Comparison of ENCODE assay signal across 9 mouse cellular contexts in genomic region chr14:62464966-62465365, GRCm38 (mm10). TPM values are rescaled to one million over a fixed set of nuclear protein-coding genes. Genes with fewer than 3 reads are reported as not detected.
A peak's percentile ranks its signal among the peaks of the same experiment; 100 is the strongest.
DNase-seq lines count a peak whose midpoint lies in the region; ATAC-seq and TF ChIP-seq lines count a peak whose summit lies in the region.
"Had no signal": no experiment of that assay in that cellular context is flagged by ENCODE, and none has a peak within 500 bp of the region (broad histone marks: within the 10 kb centered on the region; RNA-seq: fewer than 3 reads in every experiment).

No protein-coding gene starts in this region.

- no peak for TF ChIP-seq CTCF in midbrain, postnatal 0 days (IDR thresholded peaks at IDR 0.05)
- TF ChIP-seq CTCF in heart, postnatal 0 days (IDR thresholded peaks at IDR 0.05; ENCODE audit: low read depth) = no peak

- peaks cover 16% of the 10 kb centered on the region; the same call in 1 of the 2 replicates for H3K27me3 ChIP-seq in midbrain, embryonic 12.5 days
- H3K27me3 ChIP-seq in midbrain, postnatal 0 days (ENCODE audit: insufficient read depth, low read length) = no peaks in the 10 kb centered on the region
- no peaks in the 10 kb centered on the region for H3K27me3 ChIP-seq in heart, postnatal 0 days (ENCODE audit: control insufficient read depth, insufficient read depth, low read length)

- no peak overlapping the region for H3K4me3 ChIP-seq in midbrain, embryonic 12.5 days
- H3K4me3 ChIP-seq in midbrain, postnatal 0 days (ENCODE audit: low read depth, low read length) = no peak overlapping the region
- H3K4me3 ChIP-seq in heart, postnatal 0 days (ENCODE audit: low read depth, low read length) = no peak overlapping the region

- no peak for ATAC-seq in midbrain, embryonic 12.5 days (ENCODE audit: low FRiP score, low read depth)
- ATAC-seq in midbrain, postnatal 0 days (ENCODE audit: low FRiP score) = no peak
- no peak for ATAC-seq in heart, postnatal 0 days (ENCODE audit: insufficient read depth, low read depth)
- ATAC-seq in frontal cortex, adult (ENCODE audit: low TSS enrichment) = no peak

- H3K27ac ChIP-seq in midbrain, embryonic 12.5 days (replicated peaks) = no peak overlapping the region
- no peak overlapping the region for H3K27ac ChIP-seq in midbrain, postnatal 0 days (ENCODE audit: low read depth, low read length)
- no peak overlapping the region for H3K27ac ChIP-seq in heart, postnatal 0 days (ENCODE audit: low read depth)

- H3K9me3 ChIP-seq in midbrain, embryonic 12.5 days = no peaks in the 10 kb centered on the region
- H3K9me3 ChIP-seq in midbrain, postnatal 0 days (ENCODE audit: low read length) = no peaks in the 10 kb centered on the region
- H3K9me3 ChIP-seq in heart, postnatal 0 days (replicated peaks; ENCODE audit: control insufficient read depth, low read length) = no peaks in the 10 kb centered on the region

- WGBS in midbrain, embryonic 12.5 days = 19% methylated on average over 9 of the region's 9 CpGs
- WGBS in midbrain, postnatal 0 days = 24% methylated on average over 9 of the region's 9 CpGs
- 25% methylated on average over 9 of the region's 9 CpGs for WGBS in heart, postnatal 0 days

- no peak for DNase-seq in midbrain, postnatal 0 days (ENCODE audit: low spot score)
- peak; percentile 34 for DNase-seq in embryo, embryonic 11 days
- no peak for DNase-seq in heart, postnatal 0 days (ENCODE audit: low spot score)
- peak; percentile 71 to 84 for DNase-seq in kidney, postnatal 4 days
- DNase-seq in urinary bladder, postnatal 4 days (ENCODE audit: low spot score in 2 of 2) = no peak
- no peak for DNase-seq in c-Kit-positive CD71-positive TER-119-positive erythroid progenitor cells, embryonic 14.5 days (ENCODE audit: low spot score)

- H3K4me2 ChIP-seq in midbrain, embryonic 12.5 days (replicated peaks) = peak overlapping the region; percentile 17
- no peak overlapping the region for H3K4me2 ChIP-seq in midbrain, postnatal 0 days (ENCODE audit: low read depth, low read length, poor library complexity, severe bottlenecking)
- H3K4me2 ChIP-seq in heart, postnatal 0 days (ENCODE audit: low read depth, low read length) = peak overlapping the region; percentile 32; the same call in 1 of the 2 replicates

- H3K9ac ChIP-seq in midbrain, embryonic 12.5 days (replicated peaks) = no peak overlapping the region
- H3K9ac ChIP-seq in midbrain, postnatal 0 days (replicated peaks; ENCODE audit: low read length, poor library complexity, severe bottlenecking) = no peak overlapping the region
- no peak overlapping the region for H3K9ac ChIP-seq in heart, postnatal 0 days (replicated peaks; ENCODE audit: low read depth, low read length)

- H3K36me3 ChIP-seq in midbrain, embryonic 12.5 days = no peaks in the 10 kb centered on the region
- H3K36me3 ChIP-seq in midbrain, postnatal 0 days (ENCODE audit: insufficient read depth, low read length) = no peaks in the 10 kb centered on the region
- no peaks in the 10 kb centered on the region for H3K36me3 ChIP-seq in heart, postnatal 0 days (replicated peaks; ENCODE audit: control insufficient read depth, insufficient read depth, low read length)

- TF ChIP-seq EP300 in heart, postnatal 0 days (IDR thresholded peaks at IDR 0.05; ENCODE audit: low read depth) = no peak

- peaks cover 5% of the 10 kb centered on the region; the same call in 1 of the 2 replicates for H3K4me1 ChIP-seq in midbrain, embryonic 12.5 days
- H3K4me1 ChIP-seq in midbrain, postnatal 0 days (ENCODE audit: insufficient read depth, low read length) = no peaks in the 10 kb centered on the region
- no peaks in the 10 kb centered on the region for H3K4me1 ChIP-seq in heart, postnatal 0 days (ENCODE audit: control insufficient read depth, insufficient read depth)

RNA-seq across cellular contexts. Expression of gene Gucy1b2, which starts 8.9 kb away (rescaled TPM):
- polyA plus RNA-seq in midbrain, embryonic 12.5 days (2016; fragmentation: Nextera tagmentation; extraction: Ambion mirVana) = 1.6 and 2.2 TPM in 2 replicates
- 1.2 and 3.9 TPM in 2 replicates for total RNA-seq in midbrain, postnatal 0 days (2014; rRNA removed)
- polyA plus RNA-seq in midbrain, postnatal 0 days (2015; fragmentation: Nextera tagmentation; extraction: Ambion mirVana) = 0.49 and 0.56 TPM in 2 replicates
- total RNA-seq in heart, postnatal 0 days (2014; rRNA removed; ENCODE audit: low replicate concordance) = not detected in 2 replicates
- polyA plus RNA-seq in heart, postnatal 0 days (2015; fragmentation: Nextera tagmentation; extraction: Ambion mirVana) = 0.04 and 0.18 TPM in 2 replicates
- polyA plus RNA-seq: small intestine, adult 2 months had no signal

Comparison
In these comparisons a context has a peak if more than half of its experiments do, and no peak if none do; other contexts are left out.
1. DNase-seq: peak in embryo, embryonic 11 days (single experiment) and kidney, postnatal 4 days (2 of 2); none in midbrain, postnatal 0 days (single experiment), heart, postnatal 0 days (single experiment), urinary bladder, postnatal 4 days (0 of 2) and c-Kit-positive CD71-positive TER-119-positive erythroid progenitor cells, embryonic 14.5 days (single experiment).